Mouse (Mus musculus) intestine, embryonic 15.5 days (tissue): ENCODE results near the gene Bag5. TPM values are rescaled to one million over a fixed set of nuclear protein-coding genes. Genes with fewer than 3 reads are reported as not detected.

ENCODE experiments used
- ATAC-seq: fragments of 200-750 bp; cut with Nextera tagmentation; 2 replicates; pipeline ENCODE4 v1.8.0; 2017; ENCODE audit warnings: moderate TSS enrichment, moderate library complexity
- H3K27ac ChIP-seq: fragments of 300-500 bp; sonication (generic); 2 replicates; pipeline ENCODE4 v1.5.1; 2015; ENCODE audit warnings: mild to moderate bottlenecking, inconsistent platforms
- H3K27me3 ChIP-seq: fragments of 300-500 bp; sonication (generic); replicated peaks from 2 replicates; pipeline ENCODE4 v1.6.1; 2015; ENCODE audit warnings: inconsistent platforms
- H3K36me3 ChIP-seq: fragments of 300-500 bp; sonication (generic); 2 replicates; pipeline ENCODE4 v1.6.1; 2015; ENCODE audit warnings: inconsistent platforms
- H3K4me1 ChIP-seq: fragments of 300-500 bp; sonication (generic); replicated peaks from 2 replicates; pipeline ENCODE4 v1.6.1; 2015; ENCODE audit warnings: inconsistent platforms
- H3K4me2 ChIP-seq: fragments of 300-500 bp; sonication (generic); replicated peaks from 2 replicates; pipeline ENCODE4 v1.6.1; 2015; ENCODE audit warnings: mild to moderate bottlenecking, inconsistent platforms
- H3K4me3 ChIP-seq: fragments of 300-500 bp; sonication (generic); replicated peaks from 2 replicates; pipeline ENCODE4 v1.5.1; 2015; ENCODE audit warnings: inconsistent platforms
- H3K9ac ChIP-seq: fragments of 300-500 bp; sonication (generic); 2 replicates; pipeline ENCODE4 v1.6.1; 2015; ENCODE audit warnings: inconsistent platforms
- H3K9me3 ChIP-seq: fragments of 300-500 bp; sonication (generic); 2 replicates; pipeline ENCODE4 v1.6.1; 2016; ENCODE audit warnings: inconsistent platforms
- WGBS: fragments of 180-500 bp; shearing (Covaris S2); methylation state at CpG from one replicate; pipeline ENCODE4 v1.1.7; 2015; 5-methylcytosine and 5-hydroxymethylcytosine counted together
- polyA plus RNA-seq: library from polyadenylated mRNA; unstranded; fragments of >200 nt; fragmentation: Nextera tagmentation; extraction: Ambion mirVana; gene quantifications from 2 replicates; pipeline ENCODE4 v1.2.1, GENCODE M21; 2015

Gene Bag5
- polyA plus RNA-seq, 1 experiment from 2014 or later = 48.7 TPM

DNA sequence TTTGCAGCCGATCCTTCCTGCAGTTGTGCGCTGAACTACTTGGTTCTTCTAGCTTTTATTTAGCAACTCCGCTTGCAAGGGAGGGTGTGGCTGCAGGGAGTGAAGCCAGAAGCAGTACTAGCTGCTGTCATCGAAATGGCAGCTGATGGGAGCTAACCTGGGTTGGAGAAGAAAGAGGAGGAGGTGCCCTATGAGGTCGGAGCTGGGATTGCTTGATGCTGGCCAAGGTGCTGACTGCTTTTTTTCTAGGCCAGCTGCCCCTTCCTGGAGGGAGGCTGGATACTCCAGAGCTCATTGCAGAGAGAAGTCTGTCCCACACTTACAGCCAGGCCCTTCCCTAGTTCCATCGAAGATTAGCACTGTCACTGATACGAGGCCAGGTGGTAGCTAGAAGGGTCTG is 34.1 kb downstream of the Bag5 start:
- no peak for ATAC-seq
- peak overlapping the region; percentile 57 for H3K9ac ChIP-seq
- H3K27ac ChIP-seq = 0 out of 2 replicates have a peak overlapping the region, but pooled peaks have one; percentile 11
- peaks cover 55% of the 10 kb centered on the region for H3K4me1 ChIP-seq
- peak overlapping the region; percentile 79 for H3K4me2 ChIP-seq
- WGBS = 37% methylated on average over 7 of the region's 7 CpGs
- H3K27me3 ChIP-seq = 0 out of 2 replicates have a peak, but pooled peaks cover under 1% of the 10 kb centered on the region
- peak overlapping the region; percentile 66 for H3K4me3 ChIP-seq
- H3K9me3 ChIP-seq = no peaks in the 10 kb centered on the region
- no peaks in the 10 kb centered on the region; the same call in 1 of the 2 replicates for H3K36me3 ChIP-seq

DNA sequence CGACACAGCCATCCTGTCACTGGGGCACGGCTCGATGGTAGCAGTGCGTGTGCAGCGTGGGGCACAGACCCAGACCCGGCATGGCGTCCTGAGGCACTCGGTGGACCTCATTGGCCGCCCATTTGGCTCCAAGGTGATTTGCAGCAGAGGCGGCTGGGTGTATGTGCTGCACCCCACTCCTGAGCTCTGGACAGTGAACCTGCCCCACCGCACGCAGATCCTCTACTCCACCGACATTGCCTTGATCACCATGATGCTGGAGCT is 34.5 kb downstream of the Bag5 start:
- Histone ChIP-seq H3K9ac (peak overlapping the region; percentile 57), H3K36me3 (no peaks in the 10 kb centered on the region; the same call in 1 of the 2 replicates), H3K4me1 (peaks cover 55% of the 10 kb centered on the region), H3K27ac (0 out of 2 replicates have a peak overlapping the region, but pooled peaks have one; percentile 11), H3K4me3 (peak overlapping the region; percentile 66), H3K4me2 (peak overlapping the region; percentile 79), H3K9me3 (no peaks in the 10 kb centered on the region), H3K27me3 (0 out of 2 replicates have a peak, but pooled peaks cover 3% of the 10 kb centered on the region)
- WGBS = 5% methylated on average over 13 of the region's 13 CpGs
- ATAC-seq = no peak

DNA sequence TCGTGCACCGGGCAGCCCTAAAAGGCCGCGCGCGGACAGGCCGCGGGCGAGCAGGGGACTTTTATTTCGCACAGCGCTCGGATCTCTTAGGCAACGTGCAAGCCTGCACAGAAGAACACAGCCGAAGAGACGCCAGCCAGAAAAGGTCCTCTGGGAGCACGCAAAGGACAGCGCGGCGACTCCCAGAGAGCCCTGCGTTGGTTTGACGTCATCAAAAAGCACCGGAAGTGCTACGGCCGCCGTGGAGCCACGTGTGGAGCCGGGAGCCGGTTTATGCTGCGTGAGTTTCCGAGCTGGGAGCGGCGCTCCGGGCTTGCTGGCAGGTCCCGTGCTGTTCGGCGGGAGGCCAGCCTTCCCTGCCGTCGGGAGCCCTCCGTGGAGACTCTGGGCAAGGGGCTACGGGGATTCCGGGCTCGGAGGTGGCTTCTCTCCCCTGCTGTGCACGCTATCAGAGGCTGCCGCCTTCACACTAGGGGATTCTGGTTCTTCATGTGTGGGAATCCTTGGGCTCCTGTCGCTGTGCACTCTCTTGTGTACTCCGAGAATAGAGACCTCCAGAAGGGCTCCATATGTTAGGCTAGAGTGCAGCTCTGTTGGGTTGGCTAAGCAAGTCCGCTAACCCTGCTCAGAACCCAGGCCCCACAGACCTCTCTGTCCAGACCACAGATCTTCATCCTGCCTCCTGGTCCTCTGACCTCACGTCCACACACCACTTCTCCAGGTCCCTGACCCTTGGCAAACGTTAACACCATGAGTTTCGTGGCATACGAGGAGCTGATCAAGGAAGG is 35.0 kb downstream of the Bag5 start, which contains the start of gene Trmt61a:
Trmt61a (plus strand) TSS at position 224 of the 788 bp plus-strand sequence.
- Histone ChIP-seq H3K4me2 (peak within 1 kb of the TSS; percentile 79), H3K27me3 (0 out of 2 replicates have a peak, but pooled peaks cover 8% of the 10 kb centered on the region), H3K9ac (peak within 1 kb of the TSS; percentile 57), H3K9me3 (no peaks in the 10 kb centered on the region), H3K27ac (peak within 1 kb of the TSS; percentile 97), H3K4me1 (peaks cover 54% of the 10 kb centered on the region), H3K36me3 (no peaks in the 10 kb centered on the region; the same call in 1 of the 2 replicates), H3K4me3 (peak within 1 kb of the TSS; percentile 66)
- peak; percentile 73 for ATAC-seq
- under 1% methylated on average over 51 of the region's 51 CpGs for WGBS

DNA sequence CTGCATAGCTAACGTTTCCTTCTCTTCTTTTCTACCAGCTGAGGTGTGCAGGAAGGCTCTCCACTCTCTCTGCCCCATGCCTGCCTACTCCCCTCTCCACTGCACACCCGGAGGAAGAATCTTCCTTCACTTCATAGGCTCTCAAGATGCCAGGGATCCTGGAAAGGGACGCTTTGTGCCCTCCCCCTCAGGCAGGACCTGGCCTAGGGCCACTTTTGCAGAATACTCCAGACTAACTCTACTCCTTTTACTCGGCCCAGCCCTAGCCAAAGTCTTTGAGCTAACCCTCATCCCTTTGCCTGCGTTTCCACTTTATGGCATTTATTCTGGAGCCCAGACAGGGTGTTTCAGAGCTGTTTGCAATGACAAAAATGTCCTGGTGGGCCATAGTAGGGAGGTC is 35.6 kb downstream of the Bag5 start:
- WGBS = 14% methylated on average over 5 of the region's 5 CpGs

DNA sequence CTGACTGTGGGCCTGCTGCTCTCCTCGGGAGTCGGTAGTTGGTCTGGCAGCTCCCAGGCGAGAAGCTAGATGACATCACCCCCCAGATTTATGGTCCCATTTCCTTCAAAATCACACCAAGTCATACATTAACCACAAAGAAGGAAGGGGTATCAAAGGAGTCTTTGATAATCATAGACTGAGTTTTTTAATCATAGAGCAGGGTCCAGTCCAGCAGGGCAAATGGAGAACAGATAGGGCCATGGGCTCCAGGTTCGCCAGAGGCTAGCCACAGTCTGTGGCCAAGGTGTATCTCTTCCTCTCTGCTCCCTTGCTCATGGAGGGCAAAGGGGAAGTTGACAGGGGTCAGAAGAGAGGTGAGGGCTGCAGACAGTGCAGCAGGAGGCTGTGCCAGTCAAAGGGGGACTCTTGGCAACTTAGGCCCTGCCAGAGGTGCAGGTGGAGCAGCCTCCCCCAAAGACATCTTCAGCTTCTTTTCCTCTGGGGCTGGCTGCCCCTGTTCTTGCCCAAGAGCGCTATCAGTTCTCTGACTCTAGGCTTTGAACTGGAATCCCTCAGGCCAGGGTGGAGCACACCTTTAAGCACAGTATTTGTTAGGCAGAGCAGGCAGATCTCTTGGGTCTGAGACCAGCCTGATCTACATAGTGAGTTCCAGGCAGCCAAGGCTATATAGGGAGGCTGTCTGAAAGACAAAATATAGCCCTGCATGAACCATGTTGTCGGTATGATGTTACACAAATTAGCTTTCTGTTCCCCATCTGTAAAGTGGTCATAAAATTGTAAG is 37.1 kb downstream of the Bag5 start:
- Histone ChIP-seq H3K36me3 (no peaks in the 10 kb centered on the region; the same call in 1 of the 2 replicates), H3K4me3 (no peak overlapping the region), H3K27ac (peak overlapping the region; percentile 97), H3K4me2 (0 out of 2 replicates have a peak overlapping the region, but pooled peaks have one; percentile 12), H3K9ac (no peak overlapping the region), H3K27me3 (0 out of 2 replicates have a peak, but pooled peaks cover 12% of the 10 kb centered on the region), H3K9me3 (no peaks in the 10 kb centered on the region), H3K4me1 (peaks cover 57% of the 10 kb centered on the region)
- peak; percentile 60 for ATAC-seq
- WGBS = 55% methylated on average over 6 of the region's 6 CpGs

More for the DNA sequence above, 35.6 kb downstream of the Bag5 start:
- Histone ChIP-seq H3K4me2 (peak overlapping the region; percentile 79), H3K27ac (peak overlapping the region; percentile 97), H3K36me3 (no peaks in the 10 kb centered on the region; the same call in 1 of the 2 replicates), H3K9me3 (no peaks in the 10 kb centered on the region), H3K4me1 (peaks cover 55% of the 10 kb centered on the region), H3K4me3 (peak overlapping the region; percentile 66), H3K9ac (peak overlapping the region; percentile 57), H3K27me3 (0 out of 2 replicates have a peak, but pooled peaks cover 12% of the 10 kb centered on the region)
- ATAC-seq = peak; percentile 26

DNA sequence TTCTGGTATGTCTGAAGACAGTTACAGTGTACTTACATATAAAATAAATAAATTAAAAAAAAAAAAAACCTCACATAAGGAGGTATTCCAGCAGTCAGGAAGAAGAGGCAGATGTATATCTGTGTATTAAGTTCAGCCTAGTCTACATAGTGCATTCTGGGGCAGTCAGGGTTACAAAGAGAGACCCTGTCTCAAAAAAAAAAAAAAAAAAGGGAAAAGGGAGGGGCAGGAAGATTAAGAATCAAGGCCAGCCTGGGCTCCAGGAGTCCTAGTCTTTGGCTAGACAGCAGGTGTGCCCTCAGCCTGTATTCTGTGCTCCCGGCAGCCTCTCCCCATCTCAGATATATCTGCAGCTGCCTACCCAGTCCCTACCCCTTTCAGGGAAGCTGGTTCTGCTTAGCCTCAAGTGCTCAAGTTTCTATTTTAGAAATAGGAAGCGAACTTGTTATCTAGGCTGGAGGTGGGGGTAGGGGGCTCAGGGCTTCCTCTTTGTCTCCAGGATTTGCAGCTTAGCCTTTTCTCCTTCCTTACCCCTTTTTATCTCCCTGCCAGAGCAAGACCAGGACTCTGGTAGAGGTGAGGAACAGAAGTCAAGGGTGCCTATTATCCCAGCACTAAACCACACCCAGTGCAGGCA is 38.1 kb downstream of the Bag5 start:
- ATAC-seq = peak; percentile 7; the same call in 1 of the 2 replicates
- H3K9me3 ChIP-seq = no peaks in the 10 kb centered on the region
- WGBS = 48% methylated on average over 2 of the region's 2 CpGs
- no peak overlapping the region for H3K9ac ChIP-seq
- no peaks in the 10 kb centered on the region for H3K36me3 ChIP-seq
- 0 out of 2 replicates have a peak overlapping the region, but pooled peaks have one; percentile 12 for H3K4me2 ChIP-seq
- peaks cover 62% of the 10 kb centered on the region for H3K4me1 ChIP-seq
- H3K27me3 ChIP-seq = 0 out of 2 replicates have a peak, but pooled peaks cover 12% of the 10 kb centered on the region
- no peak overlapping the region for H3K4me3 ChIP-seq
- peak overlapping the region; percentile 81 for H3K27ac ChIP-seq

DNA sequence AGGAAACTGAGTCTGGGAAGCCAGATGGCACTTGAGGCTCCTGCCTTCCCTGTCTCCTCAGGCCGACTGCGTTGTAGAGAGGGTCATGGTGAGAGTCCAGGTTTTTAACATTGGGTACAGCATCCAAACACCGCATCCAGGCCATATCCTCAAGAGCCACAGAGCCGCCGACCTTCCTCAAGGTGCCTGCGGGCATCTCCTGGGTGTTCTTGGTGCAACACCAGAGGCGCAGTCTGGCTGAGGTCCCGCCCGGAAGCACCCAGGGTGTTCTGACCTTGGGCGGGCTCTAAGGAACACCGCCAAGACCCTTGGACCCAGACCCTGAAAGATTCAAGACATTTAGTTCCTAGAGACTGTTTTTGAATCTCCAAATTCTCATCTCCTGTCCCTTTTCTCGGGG is 40.5 kb downstream of the Bag5 start:
- peak overlapping the region; percentile 73; the same call in 1 of the 2 replicates for H3K9ac ChIP-seq
- 0 out of 2 replicates have a peak, but pooled peaks cover 12% of the 10 kb centered on the region for H3K27me3 ChIP-seq
- peaks cover 65% of the 10 kb centered on the region for H3K4me1 ChIP-seq
- no peak for ATAC-seq
- peak overlapping the region; percentile 70 for H3K4me3 ChIP-seq
- H3K36me3 ChIP-seq = no peaks in the 10 kb centered on the region
- no peaks in the 10 kb centered on the region for H3K9me3 ChIP-seq
- no peak overlapping the region for H3K27ac ChIP-seq
- WGBS = 12% methylated on average over 12 of the region's 12 CpGs
- peak overlapping the region; percentile 98 for H3K4me2 ChIP-seq

DNA sequence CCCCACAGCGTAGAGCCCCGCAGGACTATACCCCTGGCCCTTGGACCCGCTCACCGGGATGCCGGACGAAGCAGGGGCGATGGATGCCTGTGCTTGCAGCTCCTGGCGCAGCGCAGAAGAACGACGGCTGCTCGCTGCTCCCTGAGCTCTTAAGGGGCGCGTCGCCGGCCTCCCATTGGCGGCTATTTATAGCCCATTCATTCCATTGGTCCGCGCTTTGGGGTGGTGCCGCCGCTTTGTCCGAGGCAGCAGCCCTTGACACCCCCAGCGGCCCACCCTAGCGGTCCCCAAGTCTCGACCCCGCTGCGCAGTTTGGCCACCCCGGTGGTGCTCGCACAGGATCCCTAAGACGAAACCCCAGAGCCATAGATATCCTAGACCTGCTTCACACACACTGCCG is 40.9 kb downstream of the Bag5 start, which contains the start of gene Ckb:
Ckb (minus strand) TSS at position 163 of the 400 bp plus-strand sequence.
- H3K9ac ChIP-seq = peak within 1 kb of the TSS; percentile 73
- peak within 1 kb of the TSS; percentile 98 for H3K4me2 ChIP-seq
- H3K4me1 ChIP-seq = peaks cover 61% of the 10 kb centered on the region
- under 1% methylated on average over 31 of the region's 31 CpGs for WGBS
- H3K27me3 ChIP-seq = 0 out of 2 replicates have a peak, but pooled peaks cover 12% of the 10 kb centered on the region
- no peaks in the 10 kb centered on the region for H3K9me3 ChIP-seq
- H3K27ac ChIP-seq = peak within 1 kb of the TSS; percentile 67
- no peaks in the 10 kb centered on the region for H3K36me3 ChIP-seq
- peak; percentile 67 for ATAC-seq
- H3K4me3 ChIP-seq = peak within 1 kb of the TSS; percentile 70

DNA sequence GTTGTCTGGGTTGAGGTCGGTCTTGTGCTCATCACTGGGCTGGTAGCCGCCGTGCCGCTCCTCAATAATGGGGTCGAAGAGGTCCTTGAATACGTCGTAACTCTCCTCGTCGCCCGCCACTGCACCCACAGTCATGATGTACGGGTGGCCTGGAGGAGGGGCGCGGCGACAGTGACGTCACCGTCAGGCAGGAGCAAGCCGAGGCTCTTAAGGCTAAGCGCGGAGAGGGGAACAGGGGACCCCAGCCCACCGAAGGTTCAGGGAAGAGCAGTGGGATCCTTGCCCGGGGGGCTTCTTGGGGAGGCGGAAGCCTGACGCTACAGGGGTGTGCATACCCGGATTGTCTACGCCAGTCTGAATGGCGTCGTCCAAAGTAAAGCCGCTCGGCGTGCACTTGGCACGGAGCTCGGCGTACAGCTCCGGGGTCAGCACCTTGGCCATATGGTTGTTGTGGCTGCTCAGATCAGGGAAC is 41.6 kb downstream of the Bag5 start:
- peak; percentile 3; the same call in 1 of the 2 replicates for ATAC-seq
- Histone ChIP-seq H3K4me1 (peaks cover 53% of the 10 kb centered on the region), H3K4me3 (peak overlapping the region; percentile 70), H3K27me3 (0 out of 2 replicates have a peak, but pooled peaks cover 12% of the 10 kb centered on the region), H3K9ac (peak overlapping the region; percentile 73), H3K27ac (peak overlapping the region; percentile 67), H3K9me3 (no peaks in the 10 kb centered on the region), H3K4me2 (peak overlapping the region; percentile 98), H3K36me3 (no peaks in the 10 kb centered on the region)
- under 1% methylated on average over 34 of the region's 34 CpGs for WGBS

DNA sequence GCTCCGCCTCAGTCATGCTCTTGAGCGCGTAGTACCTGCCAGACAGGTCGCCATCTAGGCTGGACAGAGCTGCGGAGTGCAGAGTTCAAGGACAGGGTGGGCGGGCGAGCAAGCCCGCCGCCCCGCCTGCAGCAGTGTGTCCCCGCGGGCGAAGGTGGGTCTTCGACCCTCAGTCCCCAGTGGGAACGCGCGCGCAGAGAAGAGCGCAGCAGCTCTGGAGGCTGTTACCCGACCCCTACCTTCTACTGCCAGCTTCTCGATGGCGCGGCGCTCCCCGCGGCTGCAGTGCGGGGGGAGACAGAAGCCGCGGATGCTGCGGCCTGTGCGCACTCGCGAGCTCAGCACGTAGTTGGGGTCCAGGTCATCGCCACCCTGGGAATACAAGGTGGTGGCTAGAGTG is 42.1 kb downstream of the Bag5 start:
- WGBS = 2% methylated on average over 35 of the region's 35 CpGs
- peak overlapping the region; percentile 98 for H3K4me2 ChIP-seq
- H3K36me3 ChIP-seq = no peaks in the 10 kb centered on the region
- 0 out of 2 replicates have a peak, but pooled peaks cover 12% of the 10 kb centered on the region for H3K27me3 ChIP-seq
- H3K9ac ChIP-seq = peak overlapping the region; percentile 73
- H3K9me3 ChIP-seq = no peaks in the 10 kb centered on the region
- peak overlapping the region; percentile 70 for H3K4me3 ChIP-seq
- peaks cover 50% of the 10 kb centered on the region for H3K4me1 ChIP-seq
- peak overlapping the region; percentile 63 for H3K27ac ChIP-seq
- 0 out of 2 replicates have a peak, but pooled peaks have one; percentile 1 for ATAC-seq

DNA sequence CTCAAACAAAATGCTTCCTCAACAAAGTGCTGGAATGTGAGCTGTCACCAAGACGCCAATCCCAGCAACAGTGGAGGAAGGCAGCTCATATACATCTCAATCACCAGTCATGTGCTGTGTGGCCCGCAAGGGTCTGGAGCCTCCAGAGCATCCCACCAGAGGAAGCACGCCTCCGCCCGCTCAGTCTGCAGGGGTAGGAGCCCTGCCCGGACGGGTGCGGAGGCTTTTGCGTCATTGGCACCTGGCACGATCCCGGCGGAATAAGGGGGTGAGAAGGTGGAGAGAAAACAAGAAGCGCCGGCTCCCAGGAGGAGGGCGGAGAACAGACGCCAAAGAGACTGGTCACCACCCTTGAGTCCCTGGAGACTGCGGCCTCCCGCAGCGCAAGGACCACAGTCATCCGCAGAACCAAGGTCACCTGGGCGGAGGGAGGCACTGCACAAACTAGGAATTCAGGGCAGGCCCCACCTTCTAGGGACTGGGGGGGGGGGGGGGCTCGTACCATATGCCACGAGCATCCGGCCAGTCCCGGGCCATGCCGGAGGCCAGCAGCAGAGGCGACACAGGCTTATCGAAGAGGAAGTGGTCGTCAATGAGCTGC is 42.6 kb downstream of the Bag5 start:
- H3K9ac ChIP-seq = peak overlapping the region; percentile 73

More for the DNA sequence above, 42.6 kb downstream of the Bag5 start:
- 17% methylated on average over 29 of the region's 29 CpGs for WGBS
- Histone ChIP-seq H3K27me3 (0 out of 2 replicates have a peak, but pooled peaks cover 12% of the 10 kb centered on the region), H3K27ac (no peak overlapping the region), H3K4me1 (peaks cover 48% of the 10 kb centered on the region), H3K9me3 (no peaks in the 10 kb centered on the region), H3K36me3 (no peaks in the 10 kb centered on the region), H3K4me3 (peak overlapping the region; percentile 70), H3K4me2 (peak overlapping the region; percentile 98)
- 0 out of 2 replicates have a peak, but pooled peaks have one; percentile 1 for ATAC-seq
